Mouse (Mus musculus): Measurements from ENCODE around the gene Sec23a. TPM values are rescaled to one million over a fixed set of nuclear protein-coding genes. Genes with fewer than 3 reads are reported as not detected.

Gene Sec23a
- polyA plus RNA-seq, 1 experiment from 2014 or later, result 105 TPM

GRCm38 (mm10) chr12:59052470-59052869, 40.7 kb upstream of the Sec23a start:
- Histone ChIP-seq H3K4me1 (ENCODE audit: control insufficient read depth, insufficient read depth, low read length) (no peaks in the 10 kb centered on the region), H3K36me3 (ENCODE audit: control insufficient read depth, insufficient read depth, low read length) (peaks cover 2% of the 10 kb centered on the region; the same call in 1 of the 2 replicates), H3K9me3 (ENCODE audit: control insufficient read depth, low read length) (no peaks in the 10 kb centered on the region), H3K9ac (ENCODE audit: low read length) (no peak overlapping the region), H3K4me2 (ENCODE audit: low read depth) (no peak overlapping the region), H3K4me3 (ENCODE audit: low read depth, low read length) (no peak overlapping the region), H3K27ac (ENCODE audit: low read depth, low read length) (no peak overlapping the region), H3K27me3 (ENCODE audit: control insufficient read depth, insufficient read depth, low read length) (no peaks in the 10 kb centered on the region)
- ATAC-seq (ENCODE audit: insufficient read depth, low FRiP score, low TSS enrichment) (no peak), DNase-seq (ENCODE audit: low spot score) (no peak)
- WGBS, result 95% methylated on average over 3 of the region's 3 CpGs

- DNase-seq (ENCODE audit: low spot score) (no peak), ATAC-seq (ENCODE audit: insufficient read depth, low FRiP score, low TSS enrichment) (peak; percentile 59; the same call in 1 of the 2 replicates)
- Histone ChIP-seq H3K4me3 (ENCODE audit: low read depth, low read length) (no peak overlapping the region), H3K4me1 (ENCODE audit: control insufficient read depth, insufficient read depth, low read length) (no peaks in the 10 kb centered on the region), H3K9me3 (ENCODE audit: control insufficient read depth, low read length) (no peaks in the 10 kb centered on the region), H3K27me3 (ENCODE audit: control insufficient read depth, insufficient read depth, low read length) (no peaks in the 10 kb centered on the region), H3K27ac (ENCODE audit: low read depth, low read length) (0 out of 2 replicates have a peak overlapping the region, but pooled peaks have one; percentile 27), H3K9ac (ENCODE audit: low read length) (no peak overlapping the region), H3K36me3 (ENCODE audit: control insufficient read depth, insufficient read depth, low read length) (peaks cover 2% of the 10 kb centered on the region), H3K4me2 (ENCODE audit: low read depth) (no peak overlapping the region)
- WGBS, result 36% methylated on average over 7 of the region's 7 CpGs
Measured at GRCm38 (mm10) chr12:59040851-59041250, 29.0 kb upstream of the Sec23a start.

GRCm38 (mm10) chr12:59039971-59040844, 28.4 kb upstream of the Sec23a start:
- H3K27ac ChIP-seq (ENCODE audit: low read depth, low read length), result peak overlapping the region; percentile 80
- peaks cover 2% of the 10 kb centered on the region for H3K36me3 ChIP-seq (ENCODE audit: control insufficient read depth, insufficient read depth, low read length)
- H3K4me3 ChIP-seq (ENCODE audit: low read depth, low read length), result 0 out of 2 replicates have a peak overlapping the region, but pooled peaks have one; percentile 8
- no peaks in the 10 kb centered on the region for H3K9me3 ChIP-seq (ENCODE audit: control insufficient read depth, low read length)
- WGBS, result 3% methylated on average over 23 of the region's 23 CpGs
- no peaks in the 10 kb centered on the region for H3K27me3 ChIP-seq (ENCODE audit: control insufficient read depth, insufficient read depth, low read length)
- DNase-seq (ENCODE audit: low spot score), result peak; percentile 78
- no peaks in the 10 kb centered on the region for H3K4me1 ChIP-seq (ENCODE audit: control insufficient read depth, insufficient read depth, low read length)
- peak; percentile 90 for ATAC-seq (ENCODE audit: insufficient read depth, low FRiP score, low TSS enrichment)
- H3K9ac ChIP-seq (ENCODE audit: low read length), result no peak overlapping the region; the same call in 1 of the 2 replicates
- peak overlapping the region; percentile 26 for H3K4me2 ChIP-seq (ENCODE audit: low read depth)

- 65% methylated on average over 10 of the region's 10 CpGs for WGBS
- ATAC-seq (ENCODE audit: insufficient read depth, low FRiP score, low TSS enrichment) (no peak; the same call in 1 of the 2 replicates), DNase-seq (ENCODE audit: low spot score) (no peak)
- Histone ChIP-seq H3K27ac (ENCODE audit: low read depth, low read length) (peak overlapping the region; percentile 80; the same call in 1 of the 2 replicates), H3K4me2 (ENCODE audit: low read depth) (no peak overlapping the region), H3K9me3 (ENCODE audit: control insufficient read depth, low read length) (no peaks in the 10 kb centered on the region), H3K27me3 (ENCODE audit: control insufficient read depth, insufficient read depth, low read length) (no peaks in the 10 kb centered on the region), H3K9ac (ENCODE audit: low read length) (no peak overlapping the region), H3K4me3 (ENCODE audit: low read depth, low read length) (no peak overlapping the region), H3K36me3 (ENCODE audit: control insufficient read depth, insufficient read depth, low read length) (peaks cover 2% of the 10 kb centered on the region), H3K4me1 (ENCODE audit: control insufficient read depth, insufficient read depth, low read length) (no peaks in the 10 kb centered on the region)
Measured at GRCm38 (mm10) chr12:59039162-59039970, 27.5 kb upstream of the Sec23a start.

- Histone ChIP-seq H3K9me3 (ENCODE audit: control insufficient read depth, low read length) (no peaks in the 10 kb centered on the region), H3K4me2 (ENCODE audit: low read depth) (no peak overlapping the region), H3K9ac (ENCODE audit: low read length) (no peak overlapping the region), H3K27ac (ENCODE audit: low read depth, low read length) (no peak overlapping the region), H3K4me1 (ENCODE audit: control insufficient read depth, insufficient read depth, low read length) (no peaks in the 10 kb centered on the region), H3K36me3 (ENCODE audit: control insufficient read depth, insufficient read depth, low read length) (no peaks in the 10 kb centered on the region), H3K4me3 (ENCODE audit: low read depth, low read length) (no peak overlapping the region), H3K27me3 (ENCODE audit: control insufficient read depth, insufficient read depth, low read length) (no peaks in the 10 kb centered on the region)
- no peak for ATAC-seq (ENCODE audit: insufficient read depth, low FRiP score, low TSS enrichment)
- 73% methylated on average over 5 of the region's 5 CpGs for WGBS
- DNase-seq (ENCODE audit: low spot score), result no peak
Measured at GRCm38 (mm10) chr12:59032101-59032500, 20.3 kb upstream of the Sec23a start.

- no peak overlapping the region for H3K9ac ChIP-seq (ENCODE audit: low read length)
- no peak overlapping the region for H3K4me2 ChIP-seq (ENCODE audit: low read depth)
- H3K36me3 ChIP-seq (ENCODE audit: control insufficient read depth, insufficient read depth, low read length), result peaks cover 3% of the 10 kb centered on the region; the same call in 1 of the 2 replicates
- no peak for DNase-seq (ENCODE audit: low spot score)
- no peak for ATAC-seq (ENCODE audit: insufficient read depth, low FRiP score, low TSS enrichment)
- WGBS, result 92% methylated on average over 4 of the region's 4 CpGs
- H3K4me3 ChIP-seq (ENCODE audit: low read depth, low read length), result no peak overlapping the region
- no peak overlapping the region for H3K27ac ChIP-seq (ENCODE audit: low read depth, low read length)
- H3K4me1 ChIP-seq (ENCODE audit: control insufficient read depth, insufficient read depth, low read length), result no peaks in the 10 kb centered on the region
- H3K27me3 ChIP-seq (ENCODE audit: control insufficient read depth, insufficient read depth, low read length), result no peaks in the 10 kb centered on the region
- H3K9me3 ChIP-seq (ENCODE audit: control insufficient read depth, low read length), result no peaks in the 10 kb centered on the region
Measured at GRCm38 (mm10) chr12:59021306-59021705, 9.5 kb upstream of the Sec23a start.

- no peak overlapping the region for H3K27ac ChIP-seq (ENCODE audit: low read depth, low read length)
- peaks cover 3% of the 10 kb centered on the region; the same call in 1 of the 2 replicates for H3K36me3 ChIP-seq (ENCODE audit: control insufficient read depth, insufficient read depth, low read length)
- DNase-seq (ENCODE audit: low spot score) (no peak), ATAC-seq (ENCODE audit: insufficient read depth, low FRiP score, low TSS enrichment) (no peak)
- no peak overlapping the region for H3K4me3 ChIP-seq (ENCODE audit: low read depth, low read length)
- H3K27me3 ChIP-seq (ENCODE audit: control insufficient read depth, insufficient read depth, low read length), result no peaks in the 10 kb centered on the region
- H3K9ac ChIP-seq (ENCODE audit: low read length), result no peak overlapping the region
- no peaks in the 10 kb centered on the region for H3K4me1 ChIP-seq (ENCODE audit: control insufficient read depth, insufficient read depth, low read length)
- WGBS, result 87% methylated on average over 2 of the region's 2 CpGs
- H3K9me3 ChIP-seq (ENCODE audit: control insufficient read depth, low read length), result no peaks in the 10 kb centered on the region
- H3K4me2 ChIP-seq (ENCODE audit: low read depth), result no peak overlapping the region
Measured at GRCm38 (mm10) chr12:59019891-59020290, 8.1 kb upstream of the Sec23a start.

GRCm38 (mm10) chr12:59017970-59018369, 6.2 kb upstream of the Sec23a start:
- Histone ChIP-seq H3K4me1 (ENCODE audit: control insufficient read depth, insufficient read depth, low read length) (no peaks in the 10 kb centered on the region), H3K4me2 (ENCODE audit: low read depth) (no peak overlapping the region), H3K27me3 (ENCODE audit: control insufficient read depth, insufficient read depth, low read length) (no peaks in the 10 kb centered on the region), H3K9ac (ENCODE audit: low read length) (no peak overlapping the region), H3K4me3 (ENCODE audit: low read depth, low read length) (no peak overlapping the region), H3K36me3 (ENCODE audit: control insufficient read depth, insufficient read depth, low read length) (peaks cover 3% of the 10 kb centered on the region; the same call in 1 of the 2 replicates), H3K9me3 (ENCODE audit: control insufficient read depth, low read length) (no peaks in the 10 kb centered on the region), H3K27ac (ENCODE audit: low read depth, low read length) (no peak overlapping the region)
- DNase-seq (ENCODE audit: low spot score), result no peak
- ATAC-seq (ENCODE audit: insufficient read depth, low FRiP score, low TSS enrichment), result no peak
- WGBS, result 87% methylated on average over 8 of the region's 8 CpGs

Measured in neural tube, embryonic 11.5 days (tissue).